Mouse (Mus musculus) megakaryocyte, embryonic 14.5 days (primary cell): Measurements from ENCODE around the gene Arhgef40.

ENCODE experiments used
- FLI1 ChIP-seq: IDR thresholded peaks from 2 replicates; pipeline ENCODE4 v1.6.1; 2012; ENCODE audit warnings: low read length, inconsistent platforms, mixed read lengths
- GATA1 ChIP-seq: IDR thresholded peaks from 3 replicates; pipeline ENCODE4 v1.6.1; 2012; ENCODE audit warnings: mixed read lengths, low read length, inconsistent platforms, borderline replicate concordance

GRCm38 (mm10) chr14:52014761-52015311, 30.3 kb downstream of the Arhgef40 start:
- TF ChIP-seq GATA1 = no peak
- TF ChIP-seq FLI1 = no peak
